Mouse (Mus musculus) hindbrain, embryonic 14.5 days (tissue): Measurements from ENCODE around the gene Mn1. TPM values are rescaled to one million over a fixed set of nuclear protein-coding genes. Genes with fewer than 3 reads are reported as not detected.

Source experiments
- ATAC-seq: fragments of 200-750 bp; cut with Nextera tagmentation; 2 replicates; pipeline ENCODE4 v1.8.0; 2017; ENCODE audit warnings: moderate number of reproducible peaks, mild to moderate bottlenecking, moderate TSS enrichment, moderate library complexity; ENCODE audit not compliant: low FRiP score
- DNase-seq: peaks from one replicate; pipeline ENCODE4 v3.0.0-alpha.2; 2015; ENCODE audit warnings: low spot score
- H3K27ac ChIP-seq: fragments of 300-500 bp; sonication (generic); 2 replicates; pipeline ENCODE4 v1.5.1; 2014; ENCODE audit warnings: mild to moderate bottlenecking, moderate library complexity
- H3K27me3 ChIP-seq: fragments of 300-500 bp; sonication (generic); 2 replicates; pipeline ENCODE4 v1.6.1; 2014; ENCODE audit warnings: mild to moderate bottlenecking, low read length, mixed read lengths; ENCODE audit not compliant: control insufficient read depth, insufficient read depth
- H3K36me3 ChIP-seq: fragments of 300-500 bp; sonication (generic); replicated peaks from 2 replicates; pipeline ENCODE4 v1.6.1; 2014; ENCODE audit not compliant: control insufficient read depth, insufficient read depth
- H3K4me1 ChIP-seq: fragments of 300-500 bp; sonication (generic); replicated peaks from 2 replicates; pipeline ENCODE4 v1.6.1; 2014; ENCODE audit warnings: antibody characterized with exemption, low read length, mixed read lengths; ENCODE audit not compliant: control insufficient read depth, insufficient read depth
- H3K4me2 ChIP-seq: fragments of 300-500 bp; sonication (generic); replicated peaks from 2 replicates; pipeline ENCODE4 v1.6.1; 2014; ENCODE audit warnings: mild to moderate bottlenecking, moderate library complexity
- H3K4me3 ChIP-seq: fragments of 300-500 bp; sonication (generic); replicated peaks from 2 replicates; pipeline ENCODE4 v1.5.1; 2014; ENCODE audit warnings: mild to moderate bottlenecking, low read length
- H3K9ac ChIP-seq: fragments of 300-500 bp; sonication (generic); 2 replicates; pipeline ENCODE4 v1.6.1; 2014
- H3K9me3 ChIP-seq: fragments of 300-500 bp; sonication (generic); 2 replicates; pipeline ENCODE4 v1.6.1; 2016; ENCODE audit warnings: low read length; ENCODE audit not compliant: control insufficient read depth
- WGBS: fragments of 180-500 bp; shearing (Covaris S2); extraction: QIAGEN DNeasy Blood & Tissue Kit; methylation state at CpG from one replicate; pipeline ENCODE4 v1.1.7; 2014; 5-methylcytosine and 5-hydroxymethylcytosine counted together
- polyA plus RNA-seq: library from polyadenylated mRNA; unstranded; fragments of >200 nt; fragmentation: Nextera tagmentation; extraction: Ambion mirVana; gene quantifications from 2 replicates; pipeline ENCODE4 v1.2.1, GENCODE M21; 2014

Mn1 gene
- polyA plus RNA-seq, result 27.8 and 28.6 TPM in 2 replicates

DNA sequence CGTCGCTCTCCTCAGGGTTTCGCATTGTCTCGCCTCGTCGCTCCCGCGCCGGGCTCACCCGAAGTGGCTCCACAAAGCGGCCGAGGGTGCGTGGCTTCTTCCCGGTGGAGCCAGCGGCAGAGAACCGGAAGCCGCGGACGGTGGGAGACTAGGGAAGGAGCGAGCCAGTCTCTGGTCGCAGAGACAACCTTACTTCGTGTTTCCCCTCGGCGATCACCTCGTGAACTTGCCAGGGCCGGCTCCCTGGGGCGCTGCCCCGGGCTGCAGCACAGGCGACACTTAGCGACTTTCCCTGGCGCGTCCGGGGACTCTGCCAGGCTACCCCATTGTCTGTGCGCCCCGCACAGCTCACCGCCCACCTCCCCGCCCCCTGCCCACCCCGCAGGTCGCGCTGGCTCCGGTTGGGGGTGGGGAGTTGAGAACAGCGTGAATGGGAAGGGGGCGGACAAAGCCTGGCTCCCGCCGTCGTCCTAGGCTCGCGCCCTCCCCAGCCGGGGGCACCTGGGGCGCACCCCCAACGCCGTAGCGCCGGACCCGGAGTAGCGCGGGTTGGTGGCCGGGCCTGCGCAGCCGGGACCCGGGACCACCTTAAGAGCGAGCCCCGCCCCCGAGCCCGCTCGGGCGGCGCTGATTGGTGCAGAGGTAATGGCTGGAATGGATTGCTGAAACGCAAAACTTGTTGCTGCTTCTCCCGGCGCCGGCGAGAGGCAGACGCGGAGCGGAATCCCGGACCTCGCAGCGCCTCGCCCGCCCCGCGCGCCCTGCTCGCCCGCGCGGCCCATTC lies at the start of gene Mn1:
Gene Mn1 (plus strand): TSS at position 772 of the 784 bp plus-strand sequence.
- no peaks in the 10 kb centered on the region; the same call in 1 of the 2 replicates for H3K27me3 ChIP-seq
- peak within 1 kb of the TSS; percentile 89 for H3K27ac ChIP-seq
- peak within 1 kb of the TSS; percentile 99 for H3K4me2 ChIP-seq
- no peaks in the 10 kb centered on the region for H3K9me3 ChIP-seq
- peak within 1 kb of the TSS; percentile 92 for H3K4me3 ChIP-seq
- under 1% methylated on average over 70 of the region's 88 CpGs for WGBS
- H3K9ac ChIP-seq, result peak within 1 kb of the TSS; percentile 93
- peak; percentile 91 for ATAC-seq
- peaks cover 55% of the 10 kb centered on the region for H3K4me1 ChIP-seq
- DNase-seq, result peak; percentile 92
- peaks cover 30% of the 10 kb centered on the region for H3K36me3 ChIP-seq

DNA sequence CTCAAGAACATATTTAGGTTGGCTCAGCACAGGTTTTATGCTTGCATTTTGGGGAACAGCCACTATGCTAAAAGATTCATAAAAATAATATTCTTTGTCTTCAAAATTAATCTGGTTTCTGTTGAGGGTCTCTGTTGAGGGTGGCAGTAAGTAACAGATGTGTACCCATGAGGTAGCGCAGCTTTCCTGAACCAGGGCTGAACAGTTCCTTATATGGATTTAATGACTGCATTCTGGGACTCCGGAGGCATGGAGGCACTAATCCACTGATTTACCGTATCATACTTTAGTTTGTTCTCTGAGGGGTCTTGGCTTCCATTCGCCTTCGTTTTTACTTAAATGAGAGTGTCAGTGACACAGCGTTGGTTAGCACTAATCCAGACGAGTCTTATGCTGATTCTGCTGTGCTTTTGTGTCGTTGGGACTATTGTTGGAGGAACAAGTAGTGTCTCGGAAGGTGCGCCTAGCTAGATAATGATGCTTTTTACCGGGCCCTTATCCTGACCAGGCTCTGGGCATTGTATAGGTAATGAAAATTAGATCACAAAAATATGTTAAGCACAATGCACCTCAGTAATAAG lies 49.1 kb upstream of the Mn1 start:
- H3K9ac ChIP-seq, result peak overlapping the region; percentile 12
- peak overlapping the region; percentile 88 for H3K27ac ChIP-seq
- WGBS, result 37% methylated on average over 11 of the region's 11 CpGs
- ATAC-seq (no peak), DNase-seq (no peak)
- no peak overlapping the region for H3K4me3 ChIP-seq
- H3K36me3 ChIP-seq, result peaks cover 33% of the 10 kb centered on the region
- peaks cover 35% of the 10 kb centered on the region for H3K4me1 ChIP-seq
- no peaks in the 10 kb centered on the region for H3K27me3 ChIP-seq
- peak overlapping the region; percentile 3; the same call in 1 of the 2 replicates for H3K4me2 ChIP-seq
- no peaks in the 10 kb centered on the region for H3K9me3 ChIP-seq

DNA sequence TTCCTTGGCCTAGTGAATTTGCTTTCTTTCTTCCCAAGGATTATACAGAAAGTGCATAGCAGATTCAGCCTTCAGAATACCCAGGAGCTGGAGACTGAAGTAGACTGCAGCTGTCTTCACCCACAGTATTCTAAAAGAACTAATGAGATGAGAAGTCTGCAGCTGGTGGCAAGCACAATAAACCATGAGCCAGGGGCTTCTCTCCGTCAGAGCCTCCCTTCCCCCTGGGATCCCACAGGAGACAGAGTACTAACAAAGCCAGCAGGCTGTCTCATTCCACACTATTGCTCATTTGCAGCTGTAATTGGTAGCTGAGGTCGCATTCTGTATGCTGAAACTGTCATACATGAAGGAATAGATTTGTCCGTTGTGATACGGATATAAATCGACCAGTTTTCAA lies 48.6 kb upstream of the Mn1 start:
- WGBS, result 26% methylated on average over 5 of the region's 5 CpGs
- H3K27ac ChIP-seq, result peak overlapping the region; percentile 88
- no peak overlapping the region for H3K4me3 ChIP-seq
- no peaks in the 10 kb centered on the region for H3K9me3 ChIP-seq
- H3K27me3 ChIP-seq, result no peaks in the 10 kb centered on the region
- peak overlapping the region; percentile 3 for H3K4me2 ChIP-seq
- peaks cover 38% of the 10 kb centered on the region for H3K36me3 ChIP-seq
- H3K9ac ChIP-seq, result peak overlapping the region; percentile 12; the same call in 1 of the 2 replicates
- peaks cover 35% of the 10 kb centered on the region for H3K4me1 ChIP-seq
- DNase-seq, result peak; percentile 74
- peak; percentile 82 for ATAC-seq

DNA sequence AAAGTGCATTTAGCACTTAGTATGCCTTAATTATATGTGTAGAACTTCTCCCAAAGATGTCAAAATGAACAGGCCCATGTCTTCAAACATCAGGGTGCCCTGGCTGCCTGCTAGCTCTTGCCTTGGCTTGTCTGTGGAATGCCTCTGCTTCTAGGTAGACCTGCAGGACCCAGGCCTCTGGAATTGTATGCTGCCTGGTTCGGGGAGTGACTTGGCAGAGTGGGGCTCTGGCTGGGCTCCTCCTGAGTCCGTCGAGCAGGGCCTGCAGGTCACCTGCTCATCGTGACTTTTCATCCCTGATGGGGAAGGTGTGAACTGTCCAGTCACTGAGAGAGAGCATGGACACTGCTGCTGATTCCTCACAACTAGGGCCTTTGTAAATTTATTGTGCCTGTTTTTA lies 41.5 kb upstream of the Mn1 start:
- no peaks in the 10 kb centered on the region for H3K9me3 ChIP-seq
- H3K4me3 ChIP-seq, result no peak overlapping the region
- no peaks in the 10 kb centered on the region for H3K27me3 ChIP-seq
- no peak overlapping the region for H3K9ac ChIP-seq
- no peaks in the 10 kb centered on the region for H3K4me1 ChIP-seq
- 89% methylated on average over 4 of the region's 4 CpGs for WGBS
- DNase-seq, result no peak
- ATAC-seq, result no peak
- H3K36me3 ChIP-seq, result peaks cover 71% of the 10 kb centered on the region
- no peak overlapping the region for H3K4me2 ChIP-seq
- H3K27ac ChIP-seq, result no peak overlapping the region

DNA sequence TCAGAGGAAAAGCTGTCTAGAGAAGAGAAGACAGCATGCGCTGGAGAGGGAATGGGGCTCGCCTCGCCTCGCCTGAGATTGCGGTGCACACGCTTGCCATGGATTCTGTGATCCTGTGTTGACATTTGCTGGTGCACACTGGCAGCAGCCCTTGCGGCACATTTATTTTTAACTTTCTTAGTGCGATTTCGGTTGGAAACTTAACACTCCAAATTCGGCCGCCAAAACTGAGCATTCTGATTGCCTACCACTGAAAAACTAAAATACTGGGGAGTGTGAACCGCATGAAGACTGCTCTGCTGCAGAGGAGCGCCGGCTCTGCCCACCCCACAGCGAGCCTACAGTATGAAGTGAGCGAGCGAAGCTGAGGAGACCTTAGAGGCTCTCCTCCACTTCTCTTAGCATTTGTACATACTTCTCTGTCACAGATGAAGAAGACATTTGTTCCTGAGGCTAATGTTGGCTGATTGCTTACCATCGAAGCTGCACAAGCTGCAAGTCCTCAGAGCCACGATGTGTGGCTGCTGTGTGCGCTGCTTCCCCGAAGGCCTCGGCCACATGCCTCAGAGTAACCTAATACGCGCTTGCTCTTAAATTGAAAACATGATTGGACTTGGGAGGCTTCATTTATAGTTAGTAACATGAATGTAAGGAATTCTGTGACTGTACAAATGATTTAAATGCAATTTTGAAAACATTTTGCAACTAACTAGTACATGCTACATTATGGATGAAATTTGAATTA lies 40.7 kb upstream of the Mn1 start:
- Histone ChIP-seq H3K4me3 (no peak overlapping the region), H3K9me3 (no peaks in the 10 kb centered on the region), H3K4me1 (no peaks in the 10 kb centered on the region), H3K4me2 (no peak overlapping the region), H3K27me3 (no peaks in the 10 kb centered on the region), H3K9ac (no peak overlapping the region), H3K36me3 (peaks cover 70% of the 10 kb centered on the region), H3K27ac (no peak overlapping the region)
- DNase-seq (no peak), ATAC-seq (no peak)
- 92% methylated on average over 24 of the region's 24 CpGs for WGBS

DNA sequence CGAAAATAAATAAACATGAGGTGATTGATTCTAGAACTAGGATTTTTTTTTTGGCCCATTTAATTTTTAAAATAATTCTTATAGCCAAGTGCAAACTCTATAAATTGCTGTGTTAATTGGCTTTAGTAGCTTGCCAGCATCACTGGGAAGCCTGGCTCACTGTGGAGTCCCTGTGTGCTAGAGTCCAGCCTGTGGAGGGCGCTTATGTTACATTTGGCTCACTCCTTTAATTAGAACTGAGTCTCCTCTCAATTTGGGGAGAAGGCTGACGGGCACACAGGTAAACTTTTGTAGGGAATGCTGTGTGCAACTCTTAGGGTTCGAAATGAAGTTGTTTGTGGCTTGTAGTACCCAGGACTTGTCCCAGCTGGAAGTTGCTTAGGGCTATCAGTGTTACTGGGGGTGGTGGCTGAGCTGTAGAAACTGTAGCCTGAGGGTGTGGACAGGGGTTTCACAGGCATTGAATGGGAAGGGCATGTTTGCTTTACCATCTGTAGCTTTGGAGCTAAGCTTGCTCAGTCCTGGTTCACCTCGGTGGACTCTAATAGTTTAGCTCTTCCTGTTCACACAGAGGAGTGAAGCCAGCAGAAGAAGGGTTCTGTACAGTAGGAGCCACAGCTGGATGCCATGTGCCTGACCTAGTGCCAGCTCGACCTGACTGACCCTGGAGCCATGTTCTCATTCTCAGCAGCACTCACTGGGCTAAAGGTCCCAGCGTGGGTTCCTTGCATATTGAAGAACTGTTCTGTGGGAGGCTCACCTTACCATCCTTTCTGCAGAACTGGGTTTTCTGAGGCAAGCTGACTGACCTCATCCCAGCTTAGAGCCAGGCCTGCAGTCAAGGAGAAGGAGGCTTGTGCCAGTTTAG lies 38.8 kb upstream of the Mn1 start:
- H3K4me2 ChIP-seq, result no peak overlapping the region
- no peak overlapping the region for H3K9ac ChIP-seq
- H3K36me3 ChIP-seq, result peaks cover 64% of the 10 kb centered on the region
- 77% methylated on average over 7 of the region's 7 CpGs for WGBS
- ATAC-seq (no peak), DNase-seq (no peak)
- H3K27me3 ChIP-seq, result no peaks in the 10 kb centered on the region
- no peak overlapping the region for H3K4me3 ChIP-seq
- no peaks in the 10 kb centered on the region for H3K4me1 ChIP-seq
- no peak overlapping the region for H3K27ac ChIP-seq
- H3K9me3 ChIP-seq, result no peaks in the 10 kb centered on the region

DNA sequence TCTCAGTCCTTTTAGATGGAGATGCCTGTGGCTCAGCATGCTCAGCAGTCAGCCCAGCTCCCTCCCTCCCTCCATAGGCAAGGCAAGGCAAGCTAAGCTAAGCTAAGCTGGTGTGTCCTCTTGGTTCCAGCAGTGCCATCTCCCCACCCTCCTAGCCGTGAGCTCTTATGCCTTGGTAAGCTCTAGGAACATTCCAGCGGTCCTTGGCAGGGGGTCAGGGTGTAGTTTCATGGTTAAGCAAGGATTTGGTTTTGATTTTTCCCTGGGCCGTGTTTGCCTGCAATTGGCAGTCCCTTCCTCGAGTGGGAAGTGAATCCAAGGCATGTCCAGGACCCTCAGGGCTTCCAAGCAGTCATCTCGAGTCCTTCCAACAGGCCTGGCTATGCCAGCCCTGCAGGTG lies 33.8 kb upstream of the Mn1 start:
- 86% methylated on average over 5 of the region's 5 CpGs for WGBS

DNA sequence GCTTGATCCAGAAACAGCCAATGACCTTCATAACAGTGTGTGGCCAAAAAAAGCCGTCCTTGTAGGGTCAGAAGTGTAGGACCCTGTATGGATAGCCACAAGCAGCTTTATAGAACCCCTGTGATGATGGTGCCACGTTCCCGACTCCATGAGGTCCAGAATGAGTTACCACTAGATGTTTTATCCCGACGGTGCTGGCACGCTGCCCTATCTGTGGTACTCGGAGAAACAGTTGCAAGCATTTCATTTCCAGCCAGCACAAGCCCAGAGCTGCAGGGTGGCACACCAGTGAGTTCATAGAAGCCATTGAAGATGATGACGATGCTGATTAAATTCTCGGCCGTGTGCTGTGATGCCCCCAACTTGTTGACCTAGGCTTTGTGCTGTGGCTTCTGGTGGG lies 26.3 kb upstream of the Mn1 start:
- H3K4me3 ChIP-seq, result no peak overlapping the region
- no peak overlapping the region for H3K27ac ChIP-seq
- no peak overlapping the region for H3K9ac ChIP-seq
- H3K27me3 ChIP-seq, result no peaks in the 10 kb centered on the region
- WGBS, result 81% methylated on average over 10 of the region's 10 CpGs
- H3K36me3 ChIP-seq, result peaks cover 30% of the 10 kb centered on the region
- DNase-seq (no peak), ATAC-seq (no peak)
- no peak overlapping the region for H3K4me2 ChIP-seq
- peaks cover 34% of the 10 kb centered on the region for H3K4me1 ChIP-seq
- H3K9me3 ChIP-seq, result no peaks in the 10 kb centered on the region

More for the DNA sequence above, 33.8 kb upstream of the Mn1 start:
- H3K4me3 ChIP-seq, result no peak overlapping the region
- H3K36me3 ChIP-seq, result peaks cover 71% of the 10 kb centered on the region
- no peak overlapping the region for H3K4me2 ChIP-seq
- no peak for DNase-seq
- ATAC-seq, result no peak
- no peak overlapping the region for H3K27ac ChIP-seq
- H3K9me3 ChIP-seq, result no peaks in the 10 kb centered on the region
- no peak overlapping the region for H3K9ac ChIP-seq
- H3K27me3 ChIP-seq, result no peaks in the 10 kb centered on the region
- no peaks in the 10 kb centered on the region for H3K4me1 ChIP-seq
